Mouse (Mus musculus) thymus, adult 2 months (tissue): ENCODE measurements around the gene Apba1.

Experiments used
- CTCF ChIP-seq: fragments of 200-500 bp; IDR thresholded peaks from 2 replicates; pipeline ENCODE4 v1.5.1; 2012; ENCODE audit warnings: mild to moderate bottlenecking, control low read depth, low read length, moderate library complexity, borderline replicate concordance; ENCODE audit not compliant: control insufficient read depth, poor library complexity, insufficient read depth; ENCODE audit errors: extremely low read depth
- POLR2A ChIP-seq: fragments of 200-500 bp; IDR thresholded peaks from 2 replicates; pipeline ENCODE4 v1.6.1; 2012; ENCODE audit warnings: mild to moderate bottlenecking, low read length, control low read depth, moderate library complexity; ENCODE audit not compliant: control insufficient read depth, poor library complexity, insufficient read depth; ENCODE audit errors: extremely low read depth

GRCm38 (mm10) chr19:23874502-23874901, 115.8 kb downstream of the Apba1 start:
- no peak for TF ChIP-seq CTCF
- no peak for TF ChIP-seq POLR2A
